Mouse (Mus musculus) right cerebral cortex, postnatal 25 days (tissue): ENCODE measurements around the gene Zfp978.
"Not testable (repeated sequence)": the region's sequence is repeated elsewhere in the genome, so short reads cannot be mapped to it uniquely, and the experiment has no call there.

ENCODE experiments used
- DNase-seq: peaks from one replicate; pipeline ENCODE4 v3.0.0; 2022

Zfp978 gene

GRCm38 (mm10) chr4:147351376-147351980 lies 9.6 kb upstream of the Zfp978 start:
- not testable (repeated sequence) for DNase-seq

GRCm38 (mm10) chr4:147353626-147354025 lies 7.5 kb upstream of the Zfp978 start:
- DNase-seq = not testable (repeated sequence)

GRCm38 (mm10) chr4:147356042-147356441 lies 5.1 kb upstream of the Zfp978 start:
- not testable (repeated sequence) for DNase-seq

- not testable (repeated sequence) for DNase-seq
Measured at GRCm38 (mm10) chr4:147357195-147357594, 3.9 kb upstream of the Zfp978 start.

- DNase-seq = not testable (repeated sequence)
Measured at GRCm38 (mm10) chr4:147361872-147362271, 769 bp downstream of the Zfp978 start.

- not testable (repeated sequence) for DNase-seq
Measured at GRCm38 (mm10) chr4:147369564-147369963, 8.5 kb downstream of the Zfp978 start.

GRCm38 (mm10) chr4:147383199-147383598 lies 22.1 kb downstream of the Zfp978 start:
- not testable (repeated sequence) for DNase-seq

GRCm38 (mm10) chr4:147397201-147397600 lies 36.1 kb downstream of the Zfp978 start:
- DNase-seq = not testable (repeated sequence)

GRCm38 (mm10) chr4:147397934-147398682 lies 37.0 kb downstream of the Zfp978 start:
- not testable (repeated sequence) for DNase-seq

GRCm38 (mm10) chr4:147398741-147399140 lies 37.6 kb downstream of the Zfp978 start:
- not testable (repeated sequence) for DNase-seq

- DNase-seq = not testable (repeated sequence)
Measured at GRCm38 (mm10) chr4:147399505-147399904, 38.4 kb downstream of the Zfp978 start.

- DNase-seq = not testable (repeated sequence)
Measured at GRCm38 (mm10) chr4:147400031-147400847, 39.1 kb downstream of the Zfp978 start.

GRCm38 (mm10) chr4:147400848-147401715 lies 40.0 kb downstream of the Zfp978 start:
- DNase-seq = not testable (repeated sequence)

GRCm38 (mm10) chr4:147401736-147402506 lies 40.8 kb downstream of the Zfp978 start:
- DNase-seq = not testable (repeated sequence)

- not testable (repeated sequence) for DNase-seq
Measured at GRCm38 (mm10) chr4:147402507-147402890, 41.4 kb downstream of the Zfp978 start.

- DNase-seq = not testable (repeated sequence)
Measured at GRCm38 (mm10) chr4:147403509-147403908, 42.4 kb downstream of the Zfp978 start.

GRCm38 (mm10) chr4:147403931-147404913 lies 43.1 kb downstream of the Zfp978 start:
- DNase-seq = not testable (repeated sequence)

- DNase-seq = no peak
Measured at GRCm38 (mm10) chr4:147406735-147407462, 45.8 kb downstream of the Zfp978 start.

- no peak for DNase-seq
Measured at GRCm38 (mm10) chr4:147407463-147407822, 46.3 kb downstream of the Zfp978 start.
